Mouse (Mus musculus) induced T-regulatory cell, adult 2 months (primary cell): ENCODE measurements at regions not wholly inside any gene's neighbourhood (a gene's known extent, or its start where the extent isn't known, plus 50 kb on each side); places are given as distances from the start of the nearest gene placed in this dataset.

Experiments
- DNase-seq: peaks from one replicate; pipeline ENCODE4 v3.0.0-alpha.2; 2012; ENCODE audit warnings: low read depth

GRCm38 (mm10) chr3:8310379-8311128, 1299.3 kb downstream of the Zfp704 start:
- no peak for DNase-seq

- no peak for DNase-seq
These were observed 1302.6 kb downstream of the Zfp704 start for GRCm38 (mm10) chr3:8307296-8307695.

GRCm38 (mm10) chr3:8304784-8305183, 1305.1 kb downstream of the Zfp704 start:
- DNase-seq, result no peak

GRCm38 (mm10) chr3:8293036-8293435, 1316.8 kb downstream of the Zfp704 start:
- DNase-seq, result no peak

DNA sequence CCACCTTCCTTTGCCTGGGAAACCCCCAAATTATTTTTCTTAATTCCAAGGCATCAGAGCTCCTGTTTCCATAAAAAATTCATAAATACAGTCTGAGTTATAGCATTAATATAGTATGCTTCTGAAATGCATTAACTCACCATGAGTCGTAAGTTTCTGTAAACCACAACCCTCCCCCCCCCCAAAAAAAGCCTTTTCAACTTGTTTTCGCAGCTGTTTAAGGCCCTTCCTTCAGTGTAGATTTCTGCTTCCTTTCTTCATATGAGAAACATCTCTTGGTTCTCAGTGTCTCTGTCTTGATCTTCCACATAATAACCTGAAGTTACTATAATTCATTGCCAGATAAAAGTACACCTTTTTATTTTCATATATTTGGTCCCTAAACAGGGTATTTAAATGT, 1320.3 kb downstream of the Zfp704 start:
- no peak for DNase-seq

GRCm38 (mm10) chr3:8288437-8288836, 1321.4 kb downstream of the Zfp704 start:
- no peak for DNase-seq

DNA sequence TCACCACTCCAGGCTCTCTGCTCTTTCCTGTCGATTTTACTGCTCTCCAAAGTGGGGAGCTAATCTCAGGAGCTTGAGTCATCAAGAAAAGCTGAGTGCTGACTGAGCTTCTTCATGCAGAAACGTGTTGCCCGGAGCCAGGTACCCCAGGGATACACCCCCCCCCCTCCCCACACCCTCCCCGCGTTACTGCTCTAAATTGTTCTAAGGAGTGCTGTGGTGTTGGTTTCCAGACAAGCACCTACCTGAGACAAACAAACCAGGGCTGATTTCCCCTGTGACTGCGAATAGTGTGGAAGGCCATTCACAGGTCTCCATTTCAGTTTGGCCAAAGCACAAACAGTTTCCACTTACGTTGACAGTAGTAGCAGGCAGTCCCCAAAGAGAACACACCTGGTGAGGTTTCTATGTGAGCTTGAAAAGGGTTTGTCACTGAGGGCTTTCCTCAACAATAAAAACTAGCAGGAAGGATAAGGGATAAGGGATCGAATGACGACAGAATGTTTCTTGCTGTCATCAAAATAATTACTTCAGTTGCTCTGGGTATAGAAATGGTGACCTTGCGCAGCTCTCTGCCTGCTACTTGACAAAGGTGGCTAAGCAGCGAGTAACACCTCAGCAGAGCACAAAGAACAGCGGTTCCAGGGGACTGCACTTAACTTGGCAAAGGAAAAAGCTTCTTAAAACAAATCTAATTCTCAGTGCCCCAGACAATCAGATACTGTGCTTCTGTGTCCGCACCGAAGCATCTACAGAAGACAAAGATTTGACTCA, 1325.0 kb downstream of the Zfp704 start:
- DNase-seq, result no peak

DNA sequence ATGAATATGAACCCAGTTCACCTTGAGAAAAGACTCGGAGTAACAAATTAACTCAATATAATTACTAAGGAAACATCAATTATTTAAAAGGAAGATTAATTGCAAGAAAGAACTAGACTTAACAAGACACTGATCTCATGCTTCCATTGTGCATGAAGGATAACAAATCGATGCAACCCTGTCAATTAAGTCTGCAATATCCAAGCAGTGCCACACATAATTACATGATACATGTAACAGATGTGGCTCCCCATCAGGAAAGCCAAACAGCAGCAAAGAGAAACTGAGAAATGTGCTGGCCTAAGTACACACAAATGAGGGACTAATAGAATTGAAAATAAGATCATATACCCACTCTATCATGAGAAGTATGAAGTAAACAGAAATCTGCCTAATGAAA, 1327.5 kb downstream of the Zfp704 start:
- no peak for DNase-seq

DNA sequence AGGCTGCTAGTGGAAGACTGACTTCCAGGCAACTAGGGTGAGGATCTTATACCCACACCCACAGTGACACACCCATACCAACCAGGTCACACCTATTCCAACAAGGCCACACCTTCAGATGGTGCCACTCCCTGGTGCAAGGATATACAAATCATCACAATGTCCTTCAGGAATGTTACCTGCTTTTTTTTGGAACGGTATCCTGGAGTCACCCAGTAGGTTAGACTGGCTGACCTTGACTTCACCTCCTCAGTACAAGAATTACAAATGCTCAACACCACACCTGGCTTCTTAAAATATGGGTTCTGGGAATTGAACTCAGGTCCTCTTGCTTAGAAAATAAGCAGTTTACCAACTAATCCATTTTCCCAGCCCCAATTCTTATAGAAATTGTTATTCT, 1333.2 kb downstream of the Zfp704 start:
- no peak for DNase-seq

DNA sequence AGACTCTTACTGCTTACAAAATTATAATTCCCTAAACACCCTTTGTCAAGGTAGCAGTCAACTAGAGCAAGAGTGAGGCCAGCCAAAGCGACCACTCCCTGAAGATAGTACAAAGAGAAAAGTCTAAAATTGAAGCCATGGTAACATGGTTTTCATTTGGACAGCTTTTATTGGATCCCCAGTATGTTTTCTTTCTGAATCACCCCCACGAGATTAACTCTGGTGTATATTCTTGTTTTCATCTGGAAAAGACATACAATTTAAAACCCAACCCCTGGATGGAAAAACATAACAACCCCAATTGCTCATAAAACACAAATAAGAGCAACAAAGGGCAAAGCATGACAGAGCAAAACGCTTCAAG, 1339.0 kb downstream of the Zfp704 start:
- DNase-seq, result no peak

- no peak for DNase-seq
These were observed 1339.6 kb downstream of the Zfp704 start for GRCm38 (mm10) chr3:8270009-8270934.

DNA sequence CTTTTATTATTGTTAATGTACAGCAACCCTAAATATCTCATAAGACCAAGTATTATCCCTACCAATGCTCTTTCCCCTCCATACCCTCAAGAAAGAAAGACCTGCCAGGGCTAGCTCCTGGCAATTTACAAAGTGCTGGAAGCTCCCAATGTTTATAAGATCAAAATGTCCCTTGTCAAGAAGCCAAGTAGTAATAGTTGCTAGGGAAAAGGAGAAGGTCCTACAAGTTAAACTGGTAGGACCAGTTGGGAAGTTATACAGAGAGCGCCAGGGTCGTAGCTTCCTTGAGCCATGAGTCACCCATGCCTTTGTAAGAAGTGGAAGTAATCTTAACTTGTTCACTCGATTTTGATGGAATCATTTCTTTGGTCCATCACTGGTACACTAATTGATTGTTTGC, 1344.1 kb downstream of the Zfp704 start:
- no peak for DNase-seq

GRCm38 (mm10) chr3:8264366-8265033, 1345.4 kb downstream of the Zfp704 start:
- DNase-seq, result no peak

- no peak for DNase-seq
These were observed 1352.6 kb downstream of the Zfp704 start for GRCm38 (mm10) chr3:8257293-8257692.

- no peak for DNase-seq
These were observed 1357.6 kb downstream of the Zfp704 start for GRCm38 (mm10) chr3:8252311-8252710.

GRCm38 (mm10) chr3:8248911-8249310, 1361.0 kb downstream of the Zfp704 start:
- no peak for DNase-seq

DNA sequence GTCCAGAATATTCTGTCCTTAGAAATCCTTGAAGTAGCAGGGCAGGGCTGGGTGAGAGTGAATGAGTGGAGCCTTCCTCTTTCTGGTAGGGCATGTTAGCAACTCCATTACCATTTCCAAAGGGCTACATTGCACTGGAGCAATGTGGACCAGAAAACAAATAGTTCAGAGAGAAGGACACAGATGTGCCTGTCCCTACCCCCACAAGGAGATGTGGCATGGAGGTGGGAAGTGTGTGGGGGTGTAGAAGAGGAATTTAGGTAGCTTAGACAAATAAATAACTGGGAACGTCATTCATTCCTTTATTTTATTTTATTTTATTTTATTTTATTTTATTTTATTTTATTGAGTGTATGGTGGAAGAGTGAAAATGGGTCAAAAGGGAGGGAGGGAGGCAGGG, 1364.1 kb downstream of the Zfp704 start:
- DNase-seq, result peak; percentile 32

- peak; percentile 79 for DNase-seq
These were observed 1364.6 kb downstream of the Zfp704 start for GRCm38 (mm10) chr3:8245195-8245789.

DNA sequence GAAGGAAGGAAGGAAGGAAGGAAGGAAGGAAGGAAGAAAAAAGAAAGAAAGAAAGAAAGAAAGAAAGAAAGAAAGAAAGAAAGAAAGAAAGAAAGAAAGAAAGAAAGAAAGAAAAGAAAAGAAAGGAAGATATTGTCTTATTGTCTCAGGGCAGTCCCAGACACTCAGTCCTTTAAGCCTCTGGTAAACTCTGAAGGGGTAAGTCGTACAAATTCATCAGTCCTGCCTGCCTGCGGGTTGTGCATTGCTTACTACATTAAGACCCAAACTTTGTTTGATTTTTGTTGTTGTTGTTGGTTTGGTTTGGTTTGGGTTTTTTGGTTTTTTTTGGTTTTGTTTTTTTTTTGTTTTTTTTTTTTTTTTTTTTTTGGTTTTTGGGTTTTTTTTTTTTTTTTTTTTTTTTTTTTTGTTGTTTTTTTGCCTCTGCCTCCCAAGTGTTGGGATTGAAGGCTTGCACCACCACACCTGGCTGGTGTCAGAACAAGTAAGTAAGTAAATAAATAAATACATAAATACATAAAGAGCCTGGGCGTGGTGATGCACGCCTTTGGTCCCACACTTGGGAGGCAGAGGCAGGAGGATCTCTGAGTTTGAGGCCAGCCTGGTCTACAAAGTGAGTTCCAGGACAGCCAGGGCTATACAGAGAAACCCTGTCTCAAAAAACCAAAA, 1365.2 kb downstream of the Zfp704 start:
- DNase-seq, result peak; percentile 69

GRCm38 (mm10) chr3:8206623-8207404, 1403.1 kb downstream of the Zfp704 start:
- DNase-seq, result no peak
